Mouse (Mus musculus) embryo, embryonic 11 days (tissue): ENCODE results near the gene Smarcd3.

Experiments used
- DNase-seq: peaks from one replicate; pipeline ENCODE4 v3.0.0-alpha.2; 2015

Smarcd3 gene

DNA sequence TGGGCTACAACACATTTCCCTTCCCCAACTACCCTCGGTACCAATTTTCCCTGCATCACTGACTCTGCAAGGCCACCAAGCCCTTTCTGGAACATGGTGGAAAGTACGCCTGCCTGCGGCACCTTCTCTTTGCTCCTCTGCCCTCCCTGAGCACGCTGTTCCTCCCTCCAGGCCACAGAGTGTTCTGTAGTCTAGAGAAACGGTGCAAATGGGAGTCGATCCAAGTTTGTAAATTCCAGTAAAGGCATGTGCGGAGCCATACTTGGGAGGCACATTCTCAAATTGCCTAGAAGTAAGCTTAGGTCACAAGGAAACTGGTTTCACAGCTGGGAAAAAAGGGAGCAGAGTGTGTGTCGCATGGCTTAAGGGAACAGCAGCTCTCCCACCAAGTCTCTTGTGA, 4.1 kb downstream of the Smarcd3 start:
- no peak for DNase-seq

DNA sequence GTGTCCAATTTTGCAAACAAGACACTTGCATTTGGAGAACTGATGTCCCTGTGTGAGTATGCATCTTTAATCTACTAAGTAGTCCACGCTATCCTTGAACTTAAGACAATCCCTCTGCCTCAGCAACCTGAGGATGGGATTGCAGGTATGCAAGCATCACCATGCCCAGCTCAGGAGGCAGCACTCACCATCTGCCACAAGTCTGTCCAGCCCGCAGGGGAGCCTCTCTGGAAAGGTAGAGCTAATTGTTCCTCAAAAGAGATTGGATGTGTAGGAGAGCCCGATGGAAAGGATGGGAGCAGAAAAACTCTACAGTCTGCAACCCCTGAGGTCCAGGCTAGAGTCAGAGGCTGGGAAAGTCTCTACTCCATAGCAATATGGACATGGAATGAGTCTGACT, 5.3 kb downstream of the Smarcd3 start:
- DNase-seq: no peak

DNA sequence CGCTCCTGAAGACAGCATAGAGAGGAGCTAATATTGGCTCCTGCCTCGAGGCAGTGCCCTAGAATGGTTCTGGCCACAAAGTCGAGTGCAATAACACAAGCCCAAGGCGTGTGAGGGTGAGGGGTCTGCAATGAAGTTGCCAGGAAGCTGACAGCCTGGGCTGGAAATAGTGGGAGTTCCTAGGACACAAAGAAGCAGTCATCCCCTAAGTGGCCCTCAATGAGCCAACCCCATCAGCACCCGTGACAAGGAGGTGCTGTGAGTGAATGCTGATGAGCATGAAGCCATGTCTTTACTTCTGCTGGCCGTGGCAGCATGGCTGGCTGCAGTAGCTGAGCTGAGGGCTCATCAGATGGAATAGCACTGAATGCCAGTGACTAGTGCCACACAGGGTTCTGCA, 9.1 kb downstream of the Smarcd3 start:
- DNase-seq: no peak

DNA sequence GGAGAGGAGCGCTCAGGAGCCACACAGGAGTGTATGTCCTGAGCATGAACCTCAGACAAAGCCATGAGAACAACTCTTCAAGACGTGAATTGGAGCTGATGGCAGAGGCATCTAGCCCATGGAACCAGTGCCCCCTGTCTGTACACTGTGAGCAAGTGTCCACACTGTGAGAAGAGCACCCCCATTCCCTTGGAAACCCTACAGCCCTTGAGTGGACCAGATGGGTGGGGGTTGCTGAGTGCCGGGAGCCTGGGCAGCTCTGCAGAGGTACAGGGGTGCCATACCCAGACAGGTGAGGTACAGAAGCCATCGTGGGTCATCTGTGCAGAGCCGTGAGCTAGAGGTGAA, 11.9 kb downstream of the Smarcd3 start:
- DNase-seq: no peak

DNA sequence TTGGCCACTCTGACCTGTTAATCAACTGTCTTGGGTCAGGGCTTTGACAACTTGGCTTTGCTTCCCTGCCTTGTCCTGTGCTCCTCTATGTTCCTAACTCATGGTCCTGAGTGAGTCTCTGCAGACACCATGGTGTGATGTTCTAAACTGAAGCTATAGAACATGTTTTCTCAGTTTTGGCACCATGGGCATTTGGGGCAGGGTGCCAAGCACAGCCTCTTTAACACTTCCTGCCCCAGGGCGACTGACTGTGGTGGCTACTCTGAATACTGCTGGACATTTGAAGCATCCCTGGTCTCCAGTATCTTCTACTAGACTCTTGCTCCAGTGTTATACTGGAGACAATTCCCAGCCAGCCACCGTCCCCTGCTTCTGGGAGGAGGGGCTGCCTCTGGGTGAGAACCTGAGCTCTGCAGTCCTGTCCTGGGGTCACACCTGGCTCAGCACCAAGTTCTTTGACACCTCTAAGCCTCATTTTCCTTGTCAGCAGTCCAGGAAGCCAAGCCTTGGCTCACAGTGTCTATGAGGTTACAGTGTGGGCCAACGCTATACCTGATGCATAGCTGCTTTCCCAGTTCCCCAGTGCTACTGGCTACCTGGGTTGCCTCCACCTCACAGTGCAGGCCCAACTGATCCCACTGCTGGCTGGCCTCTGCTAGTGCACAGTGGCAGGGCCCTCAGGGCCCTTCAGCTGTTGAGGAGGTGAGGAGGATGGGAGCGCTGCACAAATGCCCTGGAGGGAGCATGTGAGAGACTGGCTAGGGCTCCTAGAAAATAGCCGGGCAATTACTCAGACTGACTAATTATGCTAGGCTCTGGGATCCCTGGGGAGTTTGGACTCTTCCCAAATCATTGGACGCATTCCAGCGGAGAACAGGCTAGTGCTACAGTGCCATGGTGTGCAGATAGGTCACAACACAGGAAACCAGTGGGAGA, 12.6 kb downstream of the Smarcd3 start:
- DNase-seq: no peak

DNA sequence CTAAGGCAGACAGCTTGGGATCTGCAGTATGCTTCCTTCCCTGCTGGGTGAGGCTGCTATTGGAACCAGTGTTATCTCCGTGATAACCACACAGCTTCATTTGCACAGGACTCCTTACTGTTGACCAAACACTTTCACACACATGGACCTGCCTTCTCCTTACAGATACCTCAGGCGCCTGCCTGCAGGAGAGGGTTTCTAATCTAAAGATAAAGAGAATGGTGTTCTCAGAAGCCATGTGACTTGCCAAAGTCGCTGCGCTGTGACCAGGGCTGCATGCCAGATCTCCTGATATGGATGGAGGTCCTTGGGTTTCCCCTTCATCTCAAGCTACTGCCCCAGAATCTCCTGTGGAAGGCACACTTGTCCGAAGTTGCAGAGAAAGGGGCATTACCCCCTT, 14.8 kb downstream of the Smarcd3 start:
- no peak for DNase-seq

DNA sequence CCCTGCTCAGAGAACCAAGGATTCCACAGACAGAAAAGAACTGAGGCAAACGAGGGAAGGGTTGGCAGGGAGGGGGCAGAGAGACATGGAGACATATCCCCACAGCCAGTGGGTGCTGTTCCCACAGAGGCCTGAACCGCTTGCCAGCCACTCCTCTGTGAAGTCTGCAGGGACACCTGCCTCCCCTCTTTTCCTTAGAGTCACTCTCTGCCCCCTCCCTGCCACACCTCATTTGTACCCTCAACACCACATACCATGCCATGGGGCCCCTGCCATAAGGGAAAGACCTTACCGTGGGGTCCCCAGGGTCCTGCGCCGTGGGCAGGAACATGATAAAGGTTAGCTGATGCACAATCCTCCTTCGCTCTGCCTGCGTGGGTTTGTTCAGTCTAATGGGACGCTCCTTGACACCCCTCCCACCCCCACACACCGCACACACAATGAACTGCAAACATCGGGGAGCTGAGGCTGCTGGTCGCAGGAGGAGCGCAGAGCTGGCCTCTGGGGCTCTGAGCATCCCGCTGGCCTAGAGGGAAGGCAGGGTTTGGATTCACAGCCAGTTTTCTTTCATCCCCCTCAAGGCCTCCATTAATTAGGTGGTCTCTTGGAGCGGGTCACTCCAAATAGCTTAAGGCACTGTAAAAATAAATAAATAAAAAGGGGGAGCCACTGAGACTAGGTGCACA, 18.1 kb downstream of the Smarcd3 start:
- DNase-seq: no peak

DNA sequence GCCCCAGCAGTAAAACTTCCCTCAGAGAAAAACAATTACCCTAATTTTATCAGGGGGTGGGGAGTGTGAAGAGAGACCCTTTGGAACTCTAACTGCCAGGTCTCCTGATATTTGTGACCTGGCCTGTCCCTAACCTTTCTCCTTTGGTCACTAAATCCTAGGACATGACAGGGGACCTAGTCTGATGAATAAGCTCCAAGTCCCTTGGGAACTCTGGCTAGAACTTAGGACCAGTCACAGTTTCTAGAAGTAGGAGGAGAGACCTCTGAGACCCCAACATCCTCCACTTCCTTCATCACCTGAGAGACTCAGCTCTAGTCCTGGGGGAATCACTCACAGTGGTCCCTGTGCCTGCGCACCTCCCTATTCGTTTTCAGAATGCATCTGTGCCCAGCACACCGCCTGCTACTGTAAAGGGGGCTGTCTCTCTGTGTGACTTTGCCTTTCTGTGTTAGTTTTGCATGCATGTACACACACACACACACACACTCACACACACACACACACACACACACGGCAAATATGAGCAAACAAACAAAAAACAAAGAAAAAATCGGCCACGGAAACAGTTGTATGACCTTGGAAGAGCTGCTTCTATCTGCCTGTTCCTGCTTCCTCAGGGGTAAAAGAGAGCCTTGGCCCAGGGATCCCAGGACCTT, 18.8 kb downstream of the Smarcd3 start:
- peak; percentile 71 for DNase-seq

DNA sequence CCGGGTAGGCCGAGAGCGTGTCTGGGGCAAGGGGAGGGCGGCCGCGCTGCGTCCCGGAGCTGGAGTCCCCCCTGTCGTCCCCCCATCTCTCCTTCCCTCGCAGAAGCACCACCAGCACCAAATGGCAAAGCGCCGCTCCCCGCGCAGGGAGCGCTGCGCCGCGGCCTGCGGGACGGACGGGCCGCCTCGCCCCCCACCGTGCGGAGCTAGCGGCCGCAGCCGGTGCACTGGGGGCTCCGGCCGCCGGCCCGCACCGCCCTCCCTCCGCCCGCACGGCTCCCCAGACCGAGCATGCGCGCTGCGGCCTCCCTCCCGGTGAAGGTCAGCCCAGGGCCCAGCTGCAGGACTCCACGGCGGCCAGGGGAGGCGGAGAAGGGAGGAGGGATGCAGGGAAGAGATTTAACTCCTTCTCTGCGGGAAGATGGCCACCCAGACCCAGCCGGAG, 19.5 kb downstream of the Smarcd3 start:
- DNase-seq: peak; percentile 93

DNA sequence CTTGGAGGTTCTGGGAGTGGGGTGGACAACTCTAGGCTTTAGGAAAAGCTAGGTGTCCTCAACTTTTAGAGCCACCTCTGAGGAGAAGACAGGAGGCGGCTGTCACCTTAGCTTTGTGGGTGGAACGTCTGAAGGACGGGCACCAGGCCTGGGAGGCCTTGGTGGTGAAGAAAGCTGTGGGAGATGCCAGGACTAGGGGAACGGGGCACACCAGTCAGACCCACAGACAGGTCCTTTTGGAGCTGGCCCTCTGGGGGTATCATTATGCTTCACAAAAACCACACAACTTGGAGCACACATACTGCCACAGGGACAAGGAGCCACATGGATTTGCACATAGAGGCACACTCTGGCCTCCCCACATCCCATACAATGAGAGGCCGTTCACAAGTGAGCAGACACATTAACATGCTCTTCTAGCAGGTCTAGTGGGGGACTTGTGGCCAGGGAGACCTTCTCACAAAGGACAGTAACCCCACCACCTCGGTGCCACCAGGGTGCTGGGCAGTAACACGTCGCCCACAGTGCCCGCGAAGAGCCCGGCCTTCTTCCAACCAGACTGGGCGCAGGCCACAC, 20.0 kb downstream of the Smarcd3 start:
- DNase-seq: no peak

DNA sequence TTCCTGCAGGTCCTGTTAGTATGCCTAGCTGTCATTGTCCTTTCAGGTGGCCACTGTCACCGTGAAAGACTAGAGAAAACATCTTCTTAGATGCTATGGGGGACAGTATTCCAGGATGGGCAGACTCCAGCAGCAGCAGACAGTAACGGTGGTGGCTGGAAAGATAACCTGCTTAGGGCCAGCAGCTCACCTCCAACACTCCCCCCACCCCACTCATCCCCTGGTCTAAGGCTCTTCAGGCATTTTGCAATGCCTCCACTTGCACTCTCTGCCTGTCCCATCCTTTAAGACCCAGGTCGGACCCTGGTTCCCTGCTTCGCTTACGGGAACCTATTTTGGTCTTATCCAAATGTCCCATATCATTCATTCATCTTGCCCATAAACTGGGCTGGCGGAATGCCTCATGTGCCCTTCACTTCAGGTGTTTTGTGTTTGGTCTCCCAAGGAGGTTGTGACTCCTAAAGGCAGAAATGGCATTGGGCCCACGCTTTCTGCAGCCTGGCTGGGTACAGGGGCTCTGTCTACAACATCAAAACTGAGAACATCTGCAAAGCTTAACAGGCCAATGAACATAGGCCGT, 20.7 kb downstream of the Smarcd3 start:
- no peak for DNase-seq

DNA sequence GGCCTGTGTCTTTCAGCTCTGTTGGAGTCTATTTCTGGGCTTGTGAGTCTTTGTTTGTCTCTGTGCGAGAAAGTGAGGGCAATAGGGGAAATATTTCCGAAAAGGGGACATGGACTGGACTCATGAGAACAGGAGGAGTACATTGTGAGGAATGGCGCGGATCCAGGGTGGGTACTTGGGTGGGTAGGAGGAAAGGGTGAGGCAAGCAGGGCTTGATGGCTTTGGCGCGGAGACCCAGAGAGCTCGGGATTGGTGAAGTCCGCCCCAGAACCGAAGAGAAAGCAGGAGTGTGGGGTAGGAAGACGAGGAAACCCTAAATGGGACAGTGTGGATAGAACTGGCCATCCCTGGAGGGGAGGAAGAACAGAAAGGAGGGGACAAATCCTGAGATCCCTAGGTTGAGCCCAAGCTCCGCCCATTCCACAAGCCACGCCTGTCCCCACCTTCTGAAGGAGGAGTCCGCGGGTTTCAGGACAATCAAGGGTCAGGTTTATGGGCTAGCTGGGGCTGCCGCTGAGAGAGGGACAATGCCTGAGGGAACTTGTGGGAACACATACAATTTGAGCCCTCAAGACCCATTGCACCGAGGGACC, 21.4 kb downstream of the Smarcd3 start:
- peak; percentile 92 for DNase-seq

DNA sequence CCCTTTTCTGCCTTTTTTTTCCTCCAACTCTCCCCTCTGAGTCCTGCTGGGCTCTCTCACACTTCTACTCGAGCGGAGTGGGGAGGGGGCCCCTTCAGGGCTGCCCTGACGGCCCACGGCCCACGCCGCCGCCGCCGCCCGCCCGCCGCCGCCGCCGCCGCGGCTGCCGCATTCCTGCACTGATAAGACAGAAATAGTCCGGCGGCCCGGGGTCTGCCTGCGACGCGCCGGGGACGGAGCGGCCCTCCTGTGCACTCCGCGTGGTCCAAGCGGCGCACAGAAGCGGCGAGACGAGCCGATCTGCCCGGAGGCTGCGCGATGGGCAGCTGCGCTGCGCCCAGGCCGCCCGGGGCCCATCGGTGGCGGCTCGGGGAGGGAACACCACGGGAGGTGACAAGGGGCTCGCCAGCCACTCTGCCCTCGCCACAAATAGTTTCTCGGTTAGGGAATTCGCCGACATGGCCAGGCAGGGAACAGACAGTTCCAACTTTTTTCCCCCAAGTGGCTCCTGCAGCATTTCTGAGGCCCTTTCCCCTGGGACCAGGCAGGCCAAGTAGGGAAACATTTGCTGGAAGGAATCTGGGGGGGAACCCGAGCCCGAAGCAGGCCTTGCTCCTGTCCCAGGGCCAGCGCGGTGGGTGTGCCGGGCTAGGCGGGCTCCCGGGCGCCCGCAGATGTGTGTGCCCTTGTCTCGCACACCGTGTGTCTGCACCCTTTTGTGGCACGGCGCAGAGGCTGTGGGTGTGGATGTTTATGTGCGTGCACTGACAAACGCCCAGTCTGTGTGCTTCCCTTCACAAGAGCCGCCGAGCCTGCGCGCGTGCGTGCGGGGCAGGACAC, 22.1 kb downstream of the Smarcd3 start:
- DNase-seq: peak; percentile 83

DNA sequence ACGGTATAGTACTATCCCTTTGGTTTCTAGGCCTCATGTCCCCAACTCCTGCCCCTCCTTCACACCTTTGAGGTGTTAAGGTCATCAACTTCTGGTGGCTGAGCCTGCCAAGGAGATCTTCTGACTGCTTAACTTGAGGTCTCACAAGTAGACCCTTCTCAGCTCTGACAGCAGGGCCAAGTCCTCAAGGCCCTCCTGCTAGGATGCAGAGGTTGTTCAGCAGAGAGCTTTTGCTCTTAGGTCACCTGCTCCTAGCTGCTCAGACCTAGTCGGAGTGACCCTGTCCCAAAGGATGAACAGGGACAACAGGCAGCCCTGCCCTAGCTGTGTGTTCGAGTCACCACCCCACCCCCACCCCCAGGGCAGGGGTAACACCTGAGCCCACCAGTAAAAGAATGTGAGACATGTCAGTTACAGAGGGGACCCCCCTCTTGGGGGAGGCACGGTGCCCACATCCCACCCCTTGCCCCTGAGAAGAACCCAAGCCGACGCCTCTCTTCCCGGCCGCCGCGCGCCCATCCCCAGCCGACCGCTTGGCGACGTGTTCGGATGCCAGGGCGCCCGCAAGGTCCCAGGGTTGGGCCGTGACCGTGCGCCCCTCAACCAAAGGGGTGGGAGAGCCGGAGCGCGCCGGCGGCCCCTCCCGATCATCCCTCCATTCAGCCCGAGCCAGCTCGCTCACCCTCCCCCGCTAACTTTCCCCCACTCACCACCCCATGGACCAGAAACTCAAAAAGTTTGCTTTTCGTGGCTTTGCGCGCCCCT, 23.0 kb downstream of the Smarcd3 start:
- peak; percentile 61 for DNase-seq

DNA sequence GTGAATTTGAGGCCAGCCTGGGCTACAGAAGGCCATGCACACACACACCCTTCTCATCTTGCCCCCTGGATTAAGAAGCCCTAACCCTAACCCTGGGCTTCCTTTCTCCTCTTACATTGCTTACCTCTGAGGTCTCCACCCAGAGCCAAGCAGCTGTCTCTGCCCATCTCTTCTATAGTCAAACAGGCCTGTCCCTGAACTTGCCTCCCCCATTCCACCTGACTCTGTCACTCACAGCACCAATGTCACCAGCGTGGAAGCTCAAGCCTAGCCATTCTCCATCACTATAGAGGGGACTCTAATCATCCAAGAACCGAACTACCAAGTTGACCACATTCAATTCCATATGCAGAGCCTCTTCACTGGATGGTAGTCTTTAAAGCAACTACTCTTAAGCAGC, 24.0 kb downstream of the Smarcd3 start:
- no peak for DNase-seq

DNA sequence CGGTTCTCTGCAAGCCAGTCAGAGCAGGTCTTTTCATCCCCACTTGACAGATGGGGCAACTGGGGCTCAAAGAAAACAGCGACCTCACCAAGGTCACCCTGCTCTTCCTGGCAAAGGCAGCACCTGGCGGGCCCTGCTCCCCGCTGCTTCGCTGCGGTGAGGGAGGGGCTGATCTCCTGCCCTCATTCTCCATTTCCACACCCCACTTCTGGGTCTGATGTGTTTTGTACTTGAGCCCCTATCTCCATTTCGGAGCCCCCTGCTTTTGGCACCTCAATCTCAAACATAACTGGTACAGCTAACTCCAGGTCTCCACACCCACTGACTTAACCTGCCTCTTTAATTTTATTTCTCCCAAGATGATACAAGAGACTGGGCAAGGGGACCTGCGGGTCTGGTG, 25.1 kb downstream of the Smarcd3 start:
- no peak for DNase-seq

DNA sequence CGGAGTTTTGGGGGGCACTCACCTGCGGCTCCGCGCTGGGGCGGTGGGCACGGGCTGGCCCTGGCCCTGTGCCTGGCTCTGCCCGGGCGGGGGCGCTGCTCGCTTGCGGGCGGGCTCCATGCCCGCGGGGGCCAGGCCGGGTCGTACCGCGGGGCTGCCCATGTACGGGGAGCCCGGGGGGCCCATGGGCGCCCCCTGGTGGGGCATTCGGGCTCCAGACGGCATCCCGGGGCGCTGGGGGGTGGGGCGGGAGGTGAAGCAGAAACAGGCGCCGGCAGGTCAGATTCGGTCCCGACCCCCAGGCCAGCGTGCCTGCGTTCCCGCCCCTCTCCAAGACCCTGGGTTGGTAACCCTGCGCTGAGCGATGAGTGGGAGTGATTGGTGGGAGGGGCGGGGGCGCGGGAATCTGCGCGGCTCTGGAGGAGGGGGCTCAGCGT, 25.6 kb downstream of the Smarcd3 start:
- peak; percentile 82 for DNase-seq

DNA sequence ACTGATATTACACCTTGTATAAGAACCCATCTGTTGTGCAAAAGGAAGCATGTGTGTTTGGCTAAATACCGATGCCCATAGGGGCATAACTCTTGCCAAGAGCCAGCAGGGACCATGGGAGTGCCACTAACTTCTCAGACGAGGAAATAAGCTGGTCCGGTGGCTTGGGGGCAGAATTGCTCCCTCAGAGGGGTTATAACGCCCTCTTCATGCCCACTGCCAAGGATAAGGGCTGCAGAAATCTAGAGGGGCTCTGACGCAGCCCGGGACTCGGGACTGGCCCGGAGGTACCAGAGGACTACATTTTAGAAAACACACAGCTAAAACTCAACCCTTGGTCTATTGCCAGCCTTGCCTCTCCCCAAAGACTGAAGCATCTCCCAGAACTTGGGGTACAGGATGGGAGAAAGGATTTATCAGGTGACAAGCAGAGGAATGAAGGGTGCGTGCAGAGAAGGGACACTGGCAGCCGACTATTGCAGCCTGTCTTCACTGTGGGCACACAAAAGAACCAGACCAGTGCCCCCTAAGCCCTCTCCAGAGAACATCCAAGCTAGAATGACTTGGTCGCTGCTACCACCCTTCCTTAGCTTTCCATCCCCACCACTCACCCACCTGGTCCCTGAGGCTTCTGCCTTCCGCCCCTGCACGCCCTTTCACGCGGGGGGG, 26.2 kb downstream of the Smarcd3 start:
- no peak for DNase-seq

DNA sequence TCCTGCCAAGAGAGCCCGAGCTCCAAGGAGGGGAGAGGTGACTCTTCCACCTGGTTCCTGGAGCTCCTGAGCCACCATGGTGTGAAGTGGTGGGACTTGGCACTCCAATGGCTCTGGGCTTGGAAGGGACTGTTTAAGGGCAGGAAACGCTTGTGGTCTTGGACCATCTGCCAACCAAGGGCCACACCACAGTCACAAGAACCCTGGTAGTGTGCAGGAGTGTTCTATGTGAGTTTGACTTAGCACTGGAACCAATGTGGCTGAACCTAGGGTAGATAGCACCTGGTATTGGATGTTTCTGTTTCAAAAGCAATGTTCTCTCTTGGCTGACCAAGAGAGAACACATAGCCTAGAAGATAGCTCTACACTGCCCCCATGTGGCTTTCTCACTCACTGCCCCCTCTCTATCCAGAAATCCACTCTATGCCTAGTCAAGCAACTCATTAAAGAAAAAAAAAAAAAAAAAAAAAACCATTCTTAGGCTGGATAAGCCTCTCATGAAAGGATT, 26.9 kb downstream of the Smarcd3 start:
- DNase-seq: peak; percentile 85
